Mouse (Mus musculus) adrenal gland, postnatal 36 days (tissue): Measurements from ENCODE around the gene Ghrhr. TPM values are rescaled to one million over a fixed set of nuclear protein-coding genes. Genes with fewer than 3 reads are reported as not detected.

ENCODE experiments used
- total RNA-seq, 2 experiments: library from RNA; stranded (reverse); gene quantifications; 2 replicates each; pipeline ENCODE4 v1.2.3; 2021

Gene Ghrhr
- total RNA-seq, 2 experiments from 2014 or later, result not detected

Other genes starting within 250 kb of the Ghrhr start
- gene Crhr2, start 243.3 kb upstream of the Ghrhr start, total RNA-seq, result not detected
- 10 to 100 TPM in 1 of 2 experiments, 1 to 10 TPM in 1; 8.1 to 10.1 TPM for gene Inmt, start 201.3 kb upstream of the Ghrhr start, total RNA-seq
- gene Mindy4, start 172.9 kb upstream of the Ghrhr start, total RNA-seq, result 1 to 10 TPM; 3.9 to 5.3 TPM
- 10 to 100 TPM; 45.2 to 72.8 TPM for gene Aqp1, start 39.9 kb upstream of the Ghrhr start, total RNA-seq
- gene Adcyap1r1, start 75.7 kb downstream of the Ghrhr start, total RNA-seq, result 10 to 100 TPM; 23.8 to 35.7 TPM